Mouse (Mus musculus) midbrain, embryonic 11.5 days (tissue): ENCODE data around the gene Atp2a2. TPM values are rescaled to one million over a fixed set of nuclear protein-coding genes. Genes with fewer than 3 reads are reported as not detected.
A peak's percentile ranks its signal among the peaks of the same experiment; 100 is the strongest.
"Not testable (repeated sequence)": the region's sequence is repeated elsewhere in the genome, so short reads cannot be mapped to it uniquely, and the experiment has no call there.

ENCODE experiments used
- ATAC-seq: fragments of 200-750 bp; cut with Nextera tagmentation; 2 replicates; pipeline ENCODE4 v1.8.0; 2017; ENCODE audit warnings: moderate TSS enrichment, moderate library complexity; ENCODE audit not compliant: low FRiP score
- DNase-seq: peaks from one replicate; pipeline ENCODE4 v3.0.0; 2015; ENCODE audit warnings: low spot score; ENCODE audit errors: missing footprints
- H3K27ac ChIP-seq: fragments of 300-500 bp; sonication (generic); 2 replicates; pipeline ENCODE4 v1.5.1; 2014; ENCODE audit warnings: low read depth, low read length
- H3K27me3 ChIP-seq: fragments of 300-500 bp; sonication (generic); 2 replicates; pipeline ENCODE4 v1.6.1; 2014; ENCODE audit warnings: mild to moderate bottlenecking, low read length, moderate library complexity, mixed read lengths; ENCODE audit not compliant: control insufficient read depth, insufficient read depth
- H3K36me3 ChIP-seq: fragments of 300-500 bp; sonication (generic); 2 replicates; pipeline ENCODE4 v1.6.1; 2014; ENCODE audit warnings: mild to moderate bottlenecking, low read length, moderate library complexity, mixed read lengths; ENCODE audit not compliant: control insufficient read depth, insufficient read depth
- H3K4me1 ChIP-seq: fragments of 300-500 bp; sonication (generic); 2 replicates; pipeline ENCODE4 v1.6.1; 2014; ENCODE audit warnings: low read length; ENCODE audit not compliant: control insufficient read depth, insufficient read depth
- H3K4me2 ChIP-seq: fragments of 300-500 bp; sonication (generic); 2 replicates; pipeline ENCODE4 v1.6.1; 2014; ENCODE audit warnings: mild to moderate bottlenecking, moderate library complexity
- H3K4me3 ChIP-seq: fragments of 300-500 bp; sonication (generic); 2 replicates; pipeline ENCODE4 v1.5.1; 2014; ENCODE audit warnings: low read depth, low read length
- H3K9ac ChIP-seq: fragments of 300-500 bp; sonication (generic); 2 replicates; pipeline ENCODE4 v1.6.1; 2014; ENCODE audit warnings: low read length
- H3K9me3 ChIP-seq: fragments of 300-500 bp; sonication (generic); 2 replicates; pipeline ENCODE4 v1.6.1; 2016; ENCODE audit warnings: low read length; ENCODE audit not compliant: control insufficient read depth
- WGBS: fragments of 180-500 bp; shearing (Covaris S2); extraction: QIAGEN DNeasy Blood & Tissue Kit; methylation state at CpG from one replicate; pipeline ENCODE4 v1.1.7; 2014; 5-methylcytosine and 5-hydroxymethylcytosine counted together
- polyA plus RNA-seq: library from polyadenylated mRNA; unstranded; fragments of >200 nt; fragmentation: Nextera tagmentation; extraction: Ambion mirVana; gene quantifications from 2 replicates; pipeline ENCODE4 v1.2.1, GENCODE M21; 2014

Gene Atp2a2
- polyA plus RNA-seq, 1 experiment from 2014 or later, result 43.4 TPM

DNA sequence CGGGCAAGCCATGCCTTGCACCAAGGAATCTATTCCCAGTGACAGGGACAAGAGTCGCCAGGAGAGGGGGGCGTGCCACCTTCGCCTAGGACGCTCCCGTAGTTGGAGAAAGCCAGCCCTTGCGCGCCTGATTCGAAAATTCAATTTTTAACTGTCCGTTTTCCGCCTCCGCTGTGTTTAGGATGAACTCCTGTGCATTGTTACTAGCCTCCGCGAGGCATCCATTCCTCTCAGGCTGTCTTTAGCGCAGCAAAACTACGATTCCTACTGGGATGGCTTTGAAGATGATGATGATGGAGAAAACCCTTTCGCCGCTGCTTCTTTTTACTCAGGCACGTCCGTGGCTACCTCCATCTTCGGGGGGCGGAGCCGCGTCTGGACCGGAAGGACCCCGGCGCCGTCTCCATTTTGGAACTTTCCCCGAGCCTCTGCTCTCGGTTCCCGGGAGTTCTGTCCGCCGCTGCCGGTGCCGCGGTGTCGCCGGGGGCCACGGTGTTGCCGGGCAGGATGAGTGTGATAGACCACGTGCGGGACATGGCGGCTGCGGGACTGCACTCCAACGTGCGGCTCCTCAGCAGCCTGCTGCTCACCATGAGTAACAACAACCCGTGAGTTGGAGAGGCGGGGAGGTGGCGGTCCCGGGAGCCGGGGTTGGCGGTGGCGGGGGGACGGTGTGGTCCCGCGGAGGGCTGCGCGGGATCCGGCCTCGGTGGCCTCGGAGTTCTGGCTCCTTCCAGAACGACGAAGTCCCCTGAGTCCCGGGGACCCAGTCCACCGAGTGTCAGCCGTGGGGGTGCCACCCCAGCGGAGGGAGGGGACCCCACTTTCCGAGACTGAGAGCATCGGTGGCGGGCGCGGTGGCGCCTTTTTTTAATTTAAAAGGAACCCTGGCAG lies 79.7 kb downstream of the Atp2a2 start:
- H3K4me1 ChIP-seq, result peaks cover 7% of the 10 kb centered on the region
- no peaks in the 10 kb centered on the region for H3K27me3 ChIP-seq
- peak overlapping the region; percentile 81 for H3K27ac ChIP-seq
- no peaks in the 10 kb centered on the region for H3K9me3 ChIP-seq
- no peaks in the 10 kb centered on the region for H3K36me3 ChIP-seq
- peak overlapping the region; percentile 99 for H3K4me3 ChIP-seq
- DNase-seq (peak; percentile 99), ATAC-seq (peak; percentile 92)
- peak overlapping the region; percentile 93 for H3K9ac ChIP-seq
- WGBS, result under 1% methylated on average over 73 of the region's 73 CpGs
- peak overlapping the region; percentile 83 for H3K4me2 ChIP-seq

- peak within 1 kb of the TSS; percentile 99 for H3K4me3 ChIP-seq
- H3K27ac ChIP-seq, result peak within 1 kb of the TSS; percentile 81
- H3K27me3 ChIP-seq, result no peaks in the 10 kb centered on the region
- ATAC-seq, result peak; percentile 19; the same call in 1 of the 2 replicates
- peak within 1 kb of the TSS; percentile 93 for H3K9ac ChIP-seq
- WGBS, result 25% methylated on average over 17 of the region's 17 CpGs
- peaks cover 7% of the 10 kb centered on the region for H3K4me1 ChIP-seq
- no peaks in the 10 kb centered on the region for H3K9me3 ChIP-seq
- H3K4me2 ChIP-seq, result peak within 1 kb of the TSS; percentile 83
- no peak for DNase-seq
- H3K36me3 ChIP-seq, result no peaks in the 10 kb centered on the region
These were observed 80.6 kb downstream of the Atp2a2 start, which contains the start of gene Anapc7 for GRCm38 (mm10) chr5:122421271-122422068. Gene Anapc7 (plus strand): TSS chr5:122421693.

DNA sequence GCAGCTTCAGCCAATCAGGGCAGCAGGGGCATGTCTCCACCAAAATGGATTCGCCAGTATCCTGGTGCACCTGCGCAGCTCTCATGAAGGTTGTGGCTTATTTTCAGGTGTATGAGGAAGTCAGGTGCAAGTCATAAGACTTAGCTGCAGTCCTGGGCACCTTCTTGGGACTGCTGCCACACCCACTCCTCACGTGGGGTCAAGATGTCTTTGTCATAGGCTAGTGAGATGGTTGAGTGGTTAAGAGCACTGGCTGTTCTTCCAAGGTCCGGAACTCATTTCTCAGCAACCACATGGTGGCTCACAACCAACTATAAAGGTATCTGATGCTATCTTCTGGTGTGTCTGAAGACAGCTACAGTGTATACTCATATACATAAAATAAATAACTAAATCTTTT lies 81.3 kb downstream of the Atp2a2 start:
- not testable (repeated sequence) for DNase-seq, H3K4me3 ChIP-seq, H3K4me2 ChIP-seq, H3K27ac ChIP-seq, H3K36me3 ChIP-seq, H3K9ac ChIP-seq, ATAC-seq, H3K4me1 ChIP-seq, H3K27me3 ChIP-seq, H3K9me3 ChIP-seq
- WGBS, result 59% methylated on average over 4 of the region's 4 CpGs

DNA sequence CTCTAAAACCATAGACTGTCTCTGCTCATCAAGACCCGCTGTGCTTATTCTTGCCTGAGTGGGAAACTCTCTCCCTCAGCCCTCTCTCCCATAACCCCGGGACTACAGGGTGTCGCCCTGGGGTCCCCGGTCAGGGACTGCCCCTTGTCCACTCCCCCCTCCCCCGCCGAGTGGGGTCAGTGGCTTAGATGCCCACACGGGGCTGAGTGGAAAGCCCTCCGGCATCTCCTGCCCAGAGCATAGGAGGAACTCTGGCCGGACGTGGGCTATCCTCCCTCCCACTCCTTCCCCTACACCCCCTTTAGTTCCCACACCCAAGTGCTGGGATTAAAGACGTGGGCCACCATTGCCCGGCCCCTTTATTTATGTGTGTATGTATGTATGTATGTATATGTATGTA lies 86.6 kb downstream of the Atp2a2 start:
- Histone ChIP-seq H3K9me3 (no peaks in the 10 kb centered on the region), H3K4me2 (no peak overlapping the region), H3K36me3 (no peaks in the 10 kb centered on the region), H3K27me3 (no peaks in the 10 kb centered on the region), H3K4me3 (no peak overlapping the region), H3K27ac (no peak overlapping the region), H3K4me1 (no peaks in the 10 kb centered on the region), H3K9ac (no peak overlapping the region)
- no peak for ATAC-seq
- 88% methylated on average over 12 of the region's 12 CpGs for WGBS
- DNase-seq, result no peak

- H3K27me3 ChIP-seq, result no peaks in the 10 kb centered on the region
- H3K36me3 ChIP-seq, result no peaks in the 10 kb centered on the region
- ATAC-seq, result no peak
- WGBS, result 94% methylated on average over 5 of the region's 5 CpGs
- no peak overlapping the region for H3K27ac ChIP-seq
- H3K4me3 ChIP-seq, result no peak overlapping the region
- H3K9me3 ChIP-seq, result no peaks in the 10 kb centered on the region
- no peak overlapping the region for H3K9ac ChIP-seq
- no peak for DNase-seq
- no peaks in the 10 kb centered on the region for H3K4me1 ChIP-seq
- no peak overlapping the region for H3K4me2 ChIP-seq
These were observed 87.7 kb downstream of the Atp2a2 start for GRCm38 (mm10) chr5:122414351-122414750.

- no peak overlapping the region for H3K27ac ChIP-seq
- H3K4me3 ChIP-seq, result no peak overlapping the region
- no peak overlapping the region for H3K9ac ChIP-seq
- H3K9me3 ChIP-seq, result no peaks in the 10 kb centered on the region
- no peak for DNase-seq
- no peaks in the 10 kb centered on the region for H3K27me3 ChIP-seq
- no peaks in the 10 kb centered on the region for H3K36me3 ChIP-seq
- WGBS, result 67% methylated on average over 6 of the region's 6 CpGs
- H3K4me1 ChIP-seq, result no peaks in the 10 kb centered on the region
- no peak for ATAC-seq
- H3K4me2 ChIP-seq, result no peak overlapping the region
These were observed 89.2 kb downstream of the Atp2a2 start for GRCm38 (mm10) chr5:122412826-122413225.

GRCm38 (mm10) chr5:122411892-122412291 lies 90.1 kb downstream of the Atp2a2 start:
- Histone ChIP-seq H3K9ac (no peak overlapping the region), H3K4me3 (no peak overlapping the region), H3K27me3 (no peaks in the 10 kb centered on the region), H3K36me3 (peaks cover 3% of the 10 kb centered on the region), H3K4me2 (no peak overlapping the region), H3K9me3 (no peaks in the 10 kb centered on the region), H3K27ac (no peak overlapping the region), H3K4me1 (no peaks in the 10 kb centered on the region)
- ATAC-seq (no peak), DNase-seq (no peak)
- WGBS, result 84% methylated on average over 5 of the region's 5 CpGs

DNA sequence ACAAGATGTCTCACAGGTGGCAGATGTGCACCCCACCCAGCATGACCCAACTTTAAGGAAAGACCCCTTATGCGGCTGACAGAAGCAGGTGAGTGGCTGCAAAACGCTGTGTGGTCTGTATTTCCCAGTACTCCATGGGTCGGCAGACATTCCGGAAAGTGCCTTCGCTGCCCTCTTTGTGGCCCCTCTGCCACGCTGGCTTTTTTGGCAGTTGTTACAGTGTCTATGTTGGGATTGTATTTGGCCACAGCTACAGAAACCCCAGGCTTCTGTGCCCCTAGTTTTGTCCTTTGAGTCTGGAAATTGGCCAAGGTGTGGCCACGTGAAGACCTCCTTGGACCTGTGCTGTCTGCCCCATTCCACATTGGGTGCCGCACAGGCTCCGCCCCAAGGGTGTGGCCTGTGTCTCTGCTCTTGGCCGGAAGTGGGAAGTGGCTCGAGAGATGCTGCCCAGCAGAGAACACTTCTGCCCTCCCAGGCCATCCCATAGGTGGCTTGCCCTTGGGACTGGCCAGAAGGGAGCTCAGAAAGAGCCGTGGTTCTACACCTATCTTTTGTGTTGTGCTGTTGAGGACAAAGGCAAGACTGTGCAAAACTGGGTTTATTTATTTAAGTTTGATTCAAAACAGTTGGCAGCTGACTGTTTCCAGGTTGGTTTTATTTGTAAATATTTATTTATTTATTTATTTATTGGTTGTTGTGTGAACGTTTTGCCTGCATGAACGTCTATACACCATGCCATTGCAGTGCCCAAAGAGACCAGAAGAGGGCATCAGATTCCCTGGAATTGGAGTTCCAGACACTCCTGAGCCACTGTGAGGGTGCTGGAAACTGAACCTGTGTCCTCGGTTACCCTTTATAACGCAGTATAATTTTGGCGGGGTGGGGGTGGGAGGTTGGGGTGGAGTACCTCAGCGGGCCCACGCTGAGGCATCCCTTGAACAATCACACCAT lies 92.1 kb downstream of the Atp2a2 start:
- WGBS, result 88% methylated on average over 19 of the region's 19 CpGs
- Histone ChIP-seq H3K9me3 (no peaks in the 10 kb centered on the region; the same call in 1 of the 2 replicates), H3K36me3 (peaks cover 16% of the 10 kb centered on the region), H3K27me3 (no peaks in the 10 kb centered on the region), H3K4me1 (no peaks in the 10 kb centered on the region), H3K4me3 (no peak overlapping the region), H3K9ac (no peak overlapping the region), H3K27ac (no peak overlapping the region), H3K4me2 (no peak overlapping the region)
- ATAC-seq (no peak), DNase-seq (no peak)
